Mouse (Mus musculus) heart, embryonic 13.5 days (tissue): ENCODE measurements around the gene Lrtm2. TPM values are rescaled to one million over a fixed set of nuclear protein-coding genes. Genes with fewer than 3 reads are reported as not detected.

Source experiments
- ATAC-seq: fragments of 200-750 bp; cut with Nextera tagmentation; 2 replicates; pipeline ENCODE4 v1.8.0; 2017; ENCODE audit warnings: moderate TSS enrichment; ENCODE audit not compliant: insufficient number of reproducible peaks, low FRiP score, low TSS enrichment; ENCODE audit errors: extremely low read depth
- H3K27ac ChIP-seq: fragments of 300-500 bp; sonication (generic); replicated peaks from 2 replicates; pipeline ENCODE4 v1.5.1; 2015; ENCODE audit warnings: moderate library complexity, mild to moderate bottlenecking, inconsistent platforms
- H3K27me3 ChIP-seq: fragments of 300-500 bp; sonication (generic); replicated peaks from 2 replicates; pipeline ENCODE4 v1.6.1; 2015; ENCODE audit warnings: mild to moderate bottlenecking, inconsistent platforms
- H3K36me3 ChIP-seq: fragments of 300-500 bp; sonication (generic); 2 replicates; pipeline ENCODE4 v1.6.1; 2015; ENCODE audit warnings: mild to moderate bottlenecking, inconsistent platforms
- H3K4me1 ChIP-seq: fragments of 300-500 bp; sonication (generic); 2 replicates; pipeline ENCODE4 v1.6.1; 2015; ENCODE audit warnings: inconsistent platforms
- H3K4me2 ChIP-seq: fragments of 300-500 bp; sonication (generic); 2 replicates; pipeline ENCODE4 v1.6.1; 2015; ENCODE audit warnings: inconsistent platforms, mild to moderate bottlenecking, moderate library complexity
- H3K4me3 ChIP-seq: fragments of 300-500 bp; sonication (generic); 2 replicates; pipeline ENCODE4 v1.5.1; 2015; ENCODE audit warnings: moderate library complexity, mild to moderate bottlenecking, inconsistent platforms
- H3K9ac ChIP-seq: fragments of 300-500 bp; sonication (generic); 2 replicates; pipeline ENCODE4 v1.6.1; 2015; ENCODE audit warnings: inconsistent platforms, mild to moderate bottlenecking, moderate library complexity
- H3K9me3 ChIP-seq: fragments of 300-500 bp; sonication (generic); 2 replicates; pipeline ENCODE4 v1.6.1; 2016; ENCODE audit warnings: inconsistent platforms
- WGBS: fragments of 180-500 bp; shearing (Covaris S2); methylation state at CpG from one replicate; pipeline ENCODE4 v1.1.7; 2015; ENCODE audit warnings: mixed read lengths; 5-methylcytosine and 5-hydroxymethylcytosine counted together
- polyA plus RNA-seq: library from polyadenylated mRNA; unstranded; fragments of >200 nt; fragmentation: Nextera tagmentation; extraction: Ambion mirVana; gene quantifications from 2 replicates; pipeline ENCODE4 v1.2.1, GENCODE M21; 2015

The Lrtm2 gene
- polyA plus RNA-seq, 1 experiment from 2014 or later: 0.17 TPM

DNA sequence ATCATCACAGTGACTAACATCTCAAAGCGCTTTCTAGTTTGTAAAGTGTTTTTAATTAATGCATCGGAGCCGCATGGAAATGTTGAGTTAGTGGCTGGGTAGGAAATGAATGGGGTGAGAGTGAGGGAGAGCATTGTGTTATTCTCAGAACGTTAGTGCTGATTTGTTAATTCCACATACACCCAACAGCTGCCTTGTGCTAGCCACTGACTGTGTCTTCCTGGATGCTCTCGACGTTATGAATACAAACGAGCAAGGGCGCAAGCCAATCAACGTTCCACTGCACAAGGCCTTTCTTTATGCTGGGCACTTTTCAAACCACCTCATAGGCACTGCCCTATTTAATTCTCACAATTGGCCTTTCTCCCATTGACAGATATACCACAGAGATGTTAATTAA is 11.8 kb downstream of the Lrtm2 start:
- H3K36me3 ChIP-seq: no peaks in the 10 kb centered on the region
- peaks cover 59% of the 10 kb centered on the region for H3K27me3 ChIP-seq
- no peak for ATAC-seq
- H3K4me3 ChIP-seq: no peak overlapping the region
- H3K4me1 ChIP-seq: 0 out of 2 replicates have a peak, but pooled peaks cover 4% of the 10 kb centered on the region
- no peaks in the 10 kb centered on the region for H3K9me3 ChIP-seq
- 83% methylated on average over 9 of the region's 9 CpGs for WGBS
- no peak overlapping the region for H3K27ac ChIP-seq
- no peak overlapping the region for H3K4me2 ChIP-seq
- no peak overlapping the region for H3K9ac ChIP-seq

DNA sequence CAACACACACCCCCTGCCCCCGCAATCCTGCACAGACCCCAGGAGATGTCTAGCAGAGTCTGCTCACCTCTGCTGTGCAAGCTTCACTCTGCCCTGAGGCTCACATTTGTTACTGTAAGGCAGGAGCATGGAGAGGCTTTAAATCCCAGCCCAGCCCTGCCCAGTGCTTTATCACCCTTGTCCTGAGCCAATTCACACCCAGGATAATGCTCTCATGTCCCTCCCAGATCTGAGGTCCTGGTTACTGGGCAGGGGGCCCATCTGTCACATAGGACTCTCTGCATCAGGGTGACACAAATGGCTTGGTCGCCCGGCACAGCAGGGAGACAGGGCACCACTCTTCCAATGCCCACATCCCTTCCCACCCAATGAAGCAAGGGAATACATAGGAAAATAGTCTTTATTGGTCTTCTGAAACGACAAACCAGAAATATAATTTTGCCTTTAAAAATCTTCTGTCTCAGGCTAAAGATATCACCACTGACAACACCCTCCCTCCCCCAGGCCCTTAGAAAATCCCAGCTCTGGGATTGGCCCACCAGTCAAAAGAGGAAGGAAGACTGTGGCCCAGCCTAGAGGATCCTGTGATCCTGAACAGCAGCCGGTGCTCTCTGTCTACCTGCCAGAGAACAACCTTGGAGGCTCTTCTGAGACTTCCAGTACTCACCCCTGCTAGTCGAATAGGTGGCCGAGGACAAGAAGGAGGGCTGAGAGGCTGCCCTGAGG is 15.7 kb downstream of the Lrtm2 start:
- no peak overlapping the region for H3K4me3 ChIP-seq
- no peak overlapping the region for H3K27ac ChIP-seq
- H3K9me3 ChIP-seq: no peaks in the 10 kb centered on the region
- WGBS: 34% methylated on average over 7 of the region's 7 CpGs
- no peak overlapping the region for H3K9ac ChIP-seq
- ATAC-seq: no peak
- H3K36me3 ChIP-seq: no peaks in the 10 kb centered on the region
- H3K4me2 ChIP-seq: no peak overlapping the region
- 0 out of 2 replicates have a peak, but pooled peaks cover 9% of the 10 kb centered on the region for H3K4me1 ChIP-seq
- peaks cover 29% of the 10 kb centered on the region for H3K27me3 ChIP-seq

DNA sequence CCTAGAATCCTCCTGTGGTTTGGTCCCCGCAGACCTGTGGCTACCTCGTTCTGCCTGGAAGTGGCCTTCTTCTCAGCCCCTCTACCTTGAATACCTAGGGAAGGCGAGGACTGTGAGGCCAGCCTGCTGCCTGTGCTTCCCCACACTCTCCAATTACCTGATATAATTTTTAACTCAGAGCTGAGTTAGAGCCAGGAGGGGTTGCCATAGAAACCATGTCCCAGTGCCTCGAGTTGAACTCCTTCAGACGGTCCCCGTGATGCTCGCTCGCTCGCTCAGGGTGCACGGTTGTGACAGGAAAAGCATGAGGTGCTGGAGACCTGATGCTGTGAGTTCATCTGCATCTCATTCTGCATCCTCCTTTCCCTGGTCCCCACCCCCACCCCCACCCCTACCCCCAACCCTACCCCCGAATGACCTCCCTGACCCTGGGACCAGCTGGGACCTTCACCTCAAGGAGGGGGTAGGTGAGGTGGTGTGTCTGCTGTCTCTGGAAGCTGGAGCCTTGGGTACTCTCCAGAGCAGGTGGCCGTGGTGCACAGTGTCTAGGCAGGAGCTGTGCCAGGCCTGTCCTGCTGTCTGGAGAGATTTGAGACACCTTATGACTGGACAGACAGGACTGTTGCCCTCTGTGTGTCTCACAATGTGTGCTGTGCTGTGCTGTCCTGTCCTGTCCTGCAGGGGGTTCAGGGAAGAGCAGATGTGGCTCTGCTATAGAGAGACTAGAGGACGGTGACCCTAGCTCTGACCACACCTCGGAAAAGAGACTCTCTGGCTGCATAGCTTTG is 16.8 kb downstream of the Lrtm2 start:
- WGBS: 51% methylated on average over 14 of the region's 14 CpGs
- ATAC-seq: no peak

DNA sequence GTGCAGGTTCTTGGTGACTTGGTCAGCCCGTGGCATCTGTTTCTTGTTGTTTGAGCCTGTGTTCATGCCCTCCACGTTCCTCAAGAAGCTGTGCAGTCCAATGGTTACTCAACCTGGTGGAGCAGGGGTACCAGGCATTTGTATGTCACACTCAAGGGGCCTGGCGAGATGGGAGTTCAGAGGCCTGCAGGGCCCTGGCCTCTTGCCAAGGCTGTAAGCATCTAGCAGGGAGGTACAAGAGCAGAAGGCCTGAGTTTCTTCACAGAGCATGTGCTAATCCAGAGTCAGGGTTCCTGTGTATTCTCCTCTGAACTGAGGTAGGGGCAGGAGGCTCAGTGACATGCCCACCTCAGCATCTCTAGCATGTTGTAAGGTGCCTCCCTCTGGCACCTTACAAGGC is 17.5 kb downstream of the Lrtm2 start:
- no peak overlapping the region for H3K4me2 ChIP-seq
- no peak overlapping the region for H3K4me3 ChIP-seq
- H3K36me3 ChIP-seq: no peaks in the 10 kb centered on the region
- H3K9me3 ChIP-seq: no peaks in the 10 kb centered on the region
- ATAC-seq: no peak
- H3K27ac ChIP-seq: no peak overlapping the region
- 49% methylated on average over 3 of the region's 3 CpGs for WGBS
- H3K27me3 ChIP-seq: peaks cover 40% of the 10 kb centered on the region
- no peak overlapping the region for H3K9ac ChIP-seq
- 0 out of 2 replicates have a peak, but pooled peaks cover 9% of the 10 kb centered on the region for H3K4me1 ChIP-seq

More for the DNA sequence above, 16.8 kb downstream of the Lrtm2 start:
- no peaks in the 10 kb centered on the region for H3K9me3 ChIP-seq
- H3K9ac ChIP-seq: no peak overlapping the region
- H3K27ac ChIP-seq: no peak overlapping the region
- H3K27me3 ChIP-seq: peaks cover 39% of the 10 kb centered on the region
- H3K4me3 ChIP-seq: no peak overlapping the region
- H3K4me2 ChIP-seq: no peak overlapping the region
- H3K4me1 ChIP-seq: 0 out of 2 replicates have a peak, but pooled peaks cover 9% of the 10 kb centered on the region
- no peaks in the 10 kb centered on the region for H3K36me3 ChIP-seq

DNA sequence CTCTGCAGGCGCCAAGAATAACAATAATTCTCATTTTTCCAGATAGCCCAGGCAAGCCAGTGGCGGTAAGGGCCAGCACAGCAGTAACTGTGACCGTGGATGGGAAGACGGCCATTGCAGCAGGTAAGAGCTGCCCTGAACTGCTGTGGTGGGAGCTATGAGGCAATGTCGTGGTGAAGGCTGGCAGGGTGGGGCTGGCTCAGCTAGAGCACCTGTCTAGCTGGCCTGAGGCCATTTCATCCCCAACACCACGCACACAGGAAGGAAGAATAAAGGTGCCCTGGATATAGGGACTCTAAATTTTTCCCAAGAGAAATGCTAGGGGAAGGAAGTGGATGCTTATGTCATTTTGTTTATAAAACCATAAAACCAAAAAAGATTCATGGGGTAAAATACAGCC is 18.2 kb downstream of the Lrtm2 start:
- H3K27me3 ChIP-seq: peaks cover 47% of the 10 kb centered on the region
- H3K27ac ChIP-seq: no peak overlapping the region
- no peaks in the 10 kb centered on the region for H3K9me3 ChIP-seq
- ATAC-seq: no peak
- no peak overlapping the region for H3K9ac ChIP-seq
- H3K36me3 ChIP-seq: no peaks in the 10 kb centered on the region
- 69% methylated on average over 6 of the region's 6 CpGs for whole genome bisulfite sequencing
- no peak overlapping the region for H3K4me3 ChIP-seq
- no peak overlapping the region for H3K4me2 ChIP-seq
- H3K4me1 ChIP-seq: 0 out of 2 replicates have a peak, but pooled peaks cover 9% of the 10 kb centered on the region

DNA sequence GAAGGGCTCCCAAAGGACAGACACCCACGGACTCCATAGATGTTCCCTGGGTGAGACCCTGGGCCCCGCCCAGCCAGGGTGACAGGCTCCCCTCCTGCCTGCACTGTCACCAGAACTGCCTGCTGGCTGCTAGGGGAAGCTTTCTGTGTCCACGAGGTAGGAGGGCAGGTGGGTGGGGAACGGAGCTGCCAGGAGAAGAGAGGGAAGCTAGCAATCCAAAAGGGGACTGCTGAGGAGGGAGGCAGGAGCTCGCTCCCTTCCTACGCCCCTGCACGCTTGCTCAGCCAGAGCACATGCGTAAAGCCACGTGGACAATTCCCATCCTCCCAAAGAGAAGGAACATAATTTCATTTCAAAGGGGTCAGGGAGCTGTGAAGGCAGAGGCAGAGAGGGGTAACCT is 20.4 kb downstream of the Lrtm2 start:
- no peak overlapping the region for H3K4me2 ChIP-seq
- H3K4me1 ChIP-seq: 0 out of 2 replicates have a peak, but pooled peaks cover 9% of the 10 kb centered on the region
- no peak overlapping the region for H3K9ac ChIP-seq
- peaks cover 38% of the 10 kb centered on the region for H3K27me3 ChIP-seq
- no peaks in the 10 kb centered on the region for H3K36me3 ChIP-seq
- no peak overlapping the region for H3K27ac ChIP-seq
- no peak overlapping the region for H3K4me3 ChIP-seq
- no peaks in the 10 kb centered on the region for H3K9me3 ChIP-seq
- ATAC-seq: no peak
- 52% methylated on average over 9 of the region's 9 CpGs for WGBS

DNA sequence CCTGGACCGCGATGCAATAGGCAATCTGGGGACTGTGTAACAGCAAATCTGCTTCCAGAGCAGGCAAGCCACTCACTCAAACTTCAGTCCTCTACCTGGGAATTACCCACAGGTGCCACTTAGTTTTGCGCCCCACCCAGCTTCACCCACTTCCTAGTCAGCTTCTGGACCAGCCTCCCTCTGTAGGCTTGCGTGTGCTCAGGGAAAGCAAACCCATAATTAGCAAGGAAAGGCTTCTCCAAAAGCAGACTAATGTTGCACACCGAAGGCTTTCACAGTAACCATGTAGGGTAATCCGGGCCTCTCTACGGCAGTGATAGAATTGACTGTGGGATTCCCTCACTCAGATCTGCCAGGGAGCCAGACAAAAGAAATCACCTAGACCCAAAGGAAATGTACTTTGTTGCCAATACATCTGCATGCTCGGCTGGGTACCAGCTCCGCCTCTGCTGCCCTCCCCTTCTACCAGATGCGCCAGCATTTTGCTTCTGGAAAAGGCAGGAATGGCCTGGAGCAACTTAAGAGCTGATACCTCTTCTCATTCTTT is 22.6 kb downstream of the Lrtm2 start:
- Histone ChIP-seq H3K36me3 (no peaks in the 10 kb centered on the region), H3K9ac (no peak overlapping the region), H3K4me3 (no peak overlapping the region), H3K9me3 (no peaks in the 10 kb centered on the region), H3K4me2 (no peak overlapping the region), H3K4me1 (0 out of 2 replicates have a peak, but pooled peaks cover 2% of the 10 kb centered on the region), H3K27ac (no peak overlapping the region), H3K27me3 (peaks cover 34% of the 10 kb centered on the region)
- ATAC-seq: no peak
- WGBS: 61% methylated on average over 10 of the region's 10 CpGs

DNA sequence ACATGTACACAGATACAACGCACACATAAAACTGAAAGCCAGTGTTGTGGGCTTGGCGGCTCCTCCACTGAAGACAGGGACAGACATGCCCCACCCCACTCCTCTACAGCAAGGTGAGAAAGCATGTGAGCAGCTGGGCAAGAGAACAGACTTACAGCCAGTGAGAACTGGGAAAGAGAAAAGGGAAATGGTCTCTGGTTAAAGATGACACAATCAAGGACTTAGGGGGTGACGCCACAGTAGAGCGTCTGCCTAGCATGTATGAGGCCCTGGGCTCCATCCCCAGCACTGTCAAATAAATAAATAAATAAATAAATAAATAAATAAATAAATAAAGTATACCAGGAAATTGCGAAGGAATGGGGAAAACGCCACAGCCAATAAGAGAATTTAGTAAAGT is 27.2 kb downstream of the Lrtm2 start:
- no peak overlapping the region for H3K4me2 ChIP-seq

DNA sequence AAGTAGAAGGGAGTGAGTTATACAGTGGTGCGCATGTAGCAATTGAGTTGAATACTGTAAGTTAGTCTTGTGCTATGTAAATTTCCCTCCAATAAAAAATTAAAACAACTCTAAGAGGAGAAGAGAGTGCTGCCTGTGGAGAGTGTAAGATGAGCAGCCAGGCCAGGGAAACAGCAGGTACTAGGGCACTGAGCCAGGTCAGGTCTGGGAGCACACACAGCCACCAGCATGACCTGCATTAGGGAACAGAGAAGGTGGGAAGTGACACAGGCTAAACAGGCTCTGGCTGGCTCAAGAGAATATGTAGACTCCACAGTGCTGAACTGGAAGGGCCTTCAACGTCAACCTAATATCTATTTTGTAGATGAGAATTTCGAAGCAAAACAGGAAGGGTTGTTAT is 29.3 kb downstream of the Lrtm2 start:
- Histone ChIP-seq H3K4me1 (no peaks in the 10 kb centered on the region), H3K27me3 (no peaks in the 10 kb centered on the region; the same call in none of the 2 replicates), H3K4me2 (no peak overlapping the region), H3K4me3 (no peak overlapping the region), H3K9ac (no peak overlapping the region), H3K36me3 (no peaks in the 10 kb centered on the region), H3K27ac (no peak overlapping the region), H3K9me3 (no peaks in the 10 kb centered on the region)
- no peak for ATAC-seq
- 83% methylated on average over 3 of the region's 3 CpGs for WGBS

More for the DNA sequence above, 27.2 kb downstream of the Lrtm2 start:
- Histone ChIP-seq H3K27ac (no peak overlapping the region), H3K36me3 (no peaks in the 10 kb centered on the region), H3K9ac (no peak overlapping the region), H3K9me3 (no peaks in the 10 kb centered on the region), H3K27me3 (peaks cover 15% of the 10 kb centered on the region), H3K4me1 (no peaks in the 10 kb centered on the region), H3K4me3 (no peak overlapping the region)
- WGBS: 82% methylated on average over 6 of the region's 6 CpGs
- ATAC-seq: no peak

DNA sequence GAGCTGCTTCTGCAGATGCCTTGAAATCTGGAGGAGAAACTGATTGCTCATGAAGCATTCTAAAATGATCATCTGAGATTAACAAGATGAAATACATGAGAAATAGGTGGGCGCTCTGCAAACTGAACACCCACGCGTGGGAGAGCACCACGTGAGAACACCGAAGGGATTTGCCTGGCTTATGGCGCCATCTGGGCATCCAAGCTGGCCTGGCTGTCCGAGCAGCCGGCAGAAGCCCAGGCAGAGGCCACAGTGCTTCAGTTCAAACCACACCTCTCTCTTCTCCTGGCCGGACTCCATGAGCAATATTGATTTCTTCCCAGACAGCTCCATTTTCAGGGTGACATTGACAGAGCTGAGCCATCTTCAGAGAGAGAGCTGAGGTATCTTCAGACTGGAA is 49.8 kb downstream of the Lrtm2 start:
- no peak overlapping the region for H3K27ac ChIP-seq
- no peaks in the 10 kb centered on the region for H3K36me3 ChIP-seq
- WGBS: 66% methylated on average over 9 of the region's 9 CpGs
- peaks cover 14% of the 10 kb centered on the region; the same call in 1 of the 2 replicates for H3K4me1 ChIP-seq
- H3K27me3 ChIP-seq: no peaks in the 10 kb centered on the region
- no peaks in the 10 kb centered on the region for H3K9me3 ChIP-seq
- no peak overlapping the region for H3K4me3 ChIP-seq
- no peak overlapping the region for H3K4me2 ChIP-seq
- no peak for ATAC-seq
- H3K9ac ChIP-seq: no peak overlapping the region

DNA sequence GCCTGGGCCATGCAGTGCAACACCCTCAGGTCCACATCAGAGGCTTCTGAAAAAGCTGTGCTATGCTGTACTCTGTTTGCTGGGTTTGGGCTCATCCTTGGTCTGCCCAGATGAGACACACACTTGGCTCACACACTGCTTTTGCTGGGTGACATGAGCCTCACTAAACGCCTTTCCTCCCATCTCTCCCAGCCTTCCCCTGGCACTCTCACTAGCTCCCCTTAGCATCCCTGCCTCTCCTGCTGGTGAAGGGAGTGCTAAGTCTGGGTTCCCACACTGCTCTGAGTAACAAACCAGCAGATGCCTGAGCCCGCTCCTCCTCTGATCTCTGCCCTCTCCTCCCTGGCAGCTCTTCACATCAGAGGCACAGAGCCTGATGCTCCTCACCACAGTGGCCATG is 53.9 kb downstream of the Lrtm2 start:
- no peak overlapping the region for H3K4me2 ChIP-seq
- H3K4me1 ChIP-seq: peaks cover 14% of the 10 kb centered on the region; the same call in 1 of the 2 replicates
- H3K9me3 ChIP-seq: no peaks in the 10 kb centered on the region
- no peak overlapping the region for H3K9ac ChIP-seq
- no peak overlapping the region for H3K4me3 ChIP-seq
- WGBS: 80% methylated on average over 2 of the region's 2 CpGs
- ATAC-seq: no peak
- no peak overlapping the region for H3K27ac ChIP-seq
- H3K36me3 ChIP-seq: no peaks in the 10 kb centered on the region
- no peaks in the 10 kb centered on the region for H3K27me3 ChIP-seq
